Mouse (Mus musculus): Measurements from ENCODE around the gene Ezh1. TPM values are rescaled to one million over a fixed set of nuclear protein-coding genes. Genes with fewer than 3 reads are reported as not detected.
A peak's percentile ranks its signal among the peaks of the same experiment; 100 is the strongest.

Gene Ezh1
- polyA plus RNA-seq, 1 experiment from 2014 or later: 10.2 TPM

DNA sequence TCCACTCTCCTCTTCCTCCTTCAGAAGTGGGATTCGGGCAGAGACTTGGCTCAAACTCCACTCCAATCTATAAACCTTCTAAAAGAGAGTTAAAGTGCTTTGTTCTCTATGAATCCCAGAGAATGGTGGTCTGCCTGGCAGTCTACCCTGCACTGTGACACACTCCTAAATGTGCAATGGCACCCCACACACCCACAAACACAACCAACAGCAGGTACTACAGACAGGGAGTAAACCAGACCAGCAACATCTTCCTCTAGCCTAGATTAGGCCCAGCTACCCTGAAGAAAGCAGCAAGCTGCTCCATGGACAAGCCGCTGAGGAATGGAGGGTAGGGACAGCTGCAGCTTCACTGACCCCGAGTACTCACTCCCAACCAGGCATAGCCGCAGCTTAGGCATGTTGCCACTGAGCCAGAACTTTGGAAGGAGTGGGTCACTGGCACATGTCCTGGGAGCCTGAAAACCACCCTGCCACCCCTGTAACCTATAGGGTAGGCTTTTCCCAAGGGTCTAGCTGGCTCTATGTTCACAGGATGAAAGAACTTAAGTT, 34.3 kb downstream of the Ezh1 start:
- WGBS: 92% methylated on average over 4 of the region's 4 CpGs
- no peaks in the 10 kb centered on the region for H3K27me3 ChIP-seq (ENCODE audit: poor library complexity, severe bottlenecking)
- 0 out of 2 replicates have a peak overlapping the region, but pooled peaks have one; percentile 80 for H3K27ac ChIP-seq
- H3K9me3 ChIP-seq: no peaks in the 10 kb centered on the region
- no peak overlapping the region for H3K4me3 ChIP-seq
- H3K36me3 ChIP-seq (replicated peaks): peaks cover 11% of the 10 kb centered on the region
- no peak for DNase-seq (ENCODE audit: extremely low spot score, low spot score)
- H3K4me1 ChIP-seq: peaks cover 36% of the 10 kb centered on the region

DNA sequence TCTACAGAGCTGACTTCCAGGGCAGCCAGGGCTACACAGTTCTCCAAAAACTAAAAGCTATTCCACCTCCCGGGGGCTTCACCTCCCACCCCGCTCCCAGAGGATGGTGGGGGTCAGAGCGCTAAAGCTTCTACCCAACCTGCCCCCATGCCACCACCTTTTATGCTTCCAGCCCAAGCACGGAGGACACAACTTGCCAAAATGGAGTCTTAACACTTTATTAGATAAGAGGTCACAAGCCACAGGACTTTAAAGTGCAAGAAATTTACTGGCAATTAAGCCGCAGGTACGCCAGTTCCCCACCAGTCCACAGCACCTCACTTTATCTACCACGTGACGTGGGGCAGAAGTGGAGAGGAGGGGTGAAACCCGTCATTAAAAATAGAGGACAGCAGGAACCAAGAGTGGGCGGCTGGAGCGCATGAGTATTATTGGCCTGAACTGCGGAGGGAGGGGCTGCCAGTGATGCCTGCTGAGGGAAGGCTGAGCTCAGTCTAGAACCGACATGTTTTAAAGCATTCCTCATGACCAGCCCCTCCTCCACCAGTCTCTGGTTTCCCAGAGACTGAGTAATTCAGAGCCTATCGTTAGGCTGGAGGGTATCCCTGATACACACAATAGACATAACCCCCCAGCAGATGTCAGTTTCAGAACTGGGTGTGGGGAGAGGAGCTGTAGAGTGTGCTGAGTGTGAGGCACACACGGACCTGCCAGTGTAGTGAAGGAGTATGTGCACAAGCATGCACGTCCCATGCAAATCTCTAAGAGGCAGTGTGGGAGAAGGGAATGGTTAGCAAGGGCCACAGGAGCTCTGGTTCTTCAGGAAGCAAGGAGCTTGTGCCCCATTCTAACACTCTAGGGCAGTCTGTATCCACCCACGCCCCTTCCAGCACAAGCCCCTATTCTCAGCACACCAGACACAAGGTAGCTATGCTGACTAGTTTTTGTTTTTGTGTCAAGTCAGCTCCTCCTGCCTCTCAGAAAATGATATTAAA, 35.1 kb downstream of the Ezh1 start:
- H3K27ac ChIP-seq: peak overlapping the region; percentile 80
- 58% methylated on average over 17 of the region's 17 CpGs for WGBS
- DNase-seq (ENCODE audit: extremely low spot score, low spot score): no peak

DNA sequence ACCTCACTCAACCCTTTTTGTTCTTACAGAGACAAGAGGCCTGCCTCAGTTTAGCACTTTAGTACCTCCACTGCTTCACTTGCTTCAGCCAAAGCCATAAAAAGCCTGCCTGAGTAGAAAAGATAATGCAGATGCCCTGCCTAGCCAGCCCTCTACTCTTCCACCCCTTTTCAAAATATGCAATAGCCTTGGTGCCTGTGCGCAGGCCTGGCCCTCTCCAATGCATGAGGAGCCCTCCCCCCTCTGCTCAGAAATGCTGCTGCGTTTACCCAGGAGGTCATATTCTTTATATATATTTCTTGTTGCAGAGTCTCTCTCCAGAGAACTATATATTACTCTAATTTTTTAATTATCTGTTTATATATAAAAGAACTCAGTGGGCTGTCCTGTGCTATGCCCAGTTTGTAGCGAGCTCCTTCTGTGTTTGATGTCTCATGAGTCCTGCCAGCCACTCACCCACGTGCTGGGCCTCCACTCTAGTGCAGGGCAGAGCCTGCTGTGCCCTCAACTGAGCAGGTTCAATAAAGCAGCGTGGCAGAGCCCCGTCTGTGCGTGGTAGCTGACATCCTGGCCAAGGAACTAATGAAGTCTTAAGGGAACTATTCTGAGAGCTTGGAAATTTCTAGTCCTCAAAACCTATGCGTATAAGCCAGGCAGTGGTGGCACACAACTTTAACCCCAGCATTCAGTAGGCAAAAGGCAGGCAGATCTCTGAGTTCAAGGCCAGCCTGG, 35.9 kb downstream of the Ezh1 start:
- Histone ChIP-seq H3K9me3 (no peaks in the 10 kb centered on the region), H3K4me3 (no peak overlapping the region), H3K27ac (peak overlapping the region; percentile 80), H3K27me3 (ENCODE audit: poor library complexity, severe bottlenecking) (no peaks in the 10 kb centered on the region), H3K36me3 (replicated peaks) (0 out of 2 replicates have a peak, but pooled peaks cover 6% of the 10 kb centered on the region), H3K4me1 (peaks cover 36% of the 10 kb centered on the region)
- 66% methylated on average over 8 of the region's 8 CpGs for WGBS
- no peak for DNase-seq (ENCODE audit: extremely low spot score, low spot score)

More for the DNA sequence above, 35.1 kb downstream of the Ezh1 start:
- Histone ChIP-seq H3K9me3 (no peaks in the 10 kb centered on the region), H3K27me3 (ENCODE audit: poor library complexity, severe bottlenecking) (no peaks in the 10 kb centered on the region), H3K4me3 (no peak overlapping the region), H3K4me1 (peaks cover 36% of the 10 kb centered on the region), H3K36me3 (replicated peaks) (0 out of 2 replicates have a peak, but pooled peaks cover 6% of the 10 kb centered on the region)

DNA sequence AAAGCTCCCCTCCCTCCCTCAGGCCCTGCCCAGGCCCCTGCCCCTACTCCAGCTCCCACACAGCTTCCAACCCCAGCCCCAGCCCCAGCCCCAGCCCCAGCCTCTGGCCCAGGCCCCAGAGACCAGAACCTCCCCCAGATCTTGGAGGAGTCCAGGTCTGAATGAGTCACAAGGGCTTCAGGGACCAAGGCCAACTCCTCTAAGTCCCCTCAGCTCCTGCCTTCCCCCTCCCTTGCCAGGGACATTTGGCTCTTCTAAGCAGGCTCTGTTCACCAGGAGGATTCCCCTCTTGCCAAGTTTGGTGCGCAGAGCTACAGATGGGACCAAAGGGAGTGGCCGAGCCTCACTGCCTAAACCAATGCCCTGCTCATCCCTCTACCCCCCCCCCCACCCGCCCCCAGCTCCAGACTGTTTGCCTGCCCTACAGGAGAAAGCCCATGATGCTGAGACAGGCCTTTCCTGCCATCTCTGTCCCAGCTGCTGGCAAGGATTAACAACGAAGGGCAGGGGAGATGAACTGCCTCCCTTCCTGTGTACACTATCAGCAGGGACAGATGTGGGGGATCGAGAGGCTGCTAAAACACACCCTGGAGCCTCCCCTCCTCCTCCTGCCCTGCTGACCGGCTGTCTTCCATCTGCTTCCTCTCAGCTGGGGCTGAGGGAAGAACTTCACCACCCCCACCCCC, 36.6 kb downstream of the Ezh1 start:
- Histone ChIP-seq H3K4me1 (peaks cover 36% of the 10 kb centered on the region), H3K4me3 (no peak overlapping the region), H3K9me3 (no peaks in the 10 kb centered on the region), H3K27me3 (ENCODE audit: poor library complexity, severe bottlenecking) (no peaks in the 10 kb centered on the region), H3K27ac (peak overlapping the region; percentile 80), H3K36me3 (replicated peaks) (0 out of 2 replicates have a peak, but pooled peaks cover 6% of the 10 kb centered on the region)
- 16% methylated on average over 6 of the region's 6 CpGs for WGBS
- no peak for DNase-seq (ENCODE audit: extremely low spot score, low spot score)

DNA sequence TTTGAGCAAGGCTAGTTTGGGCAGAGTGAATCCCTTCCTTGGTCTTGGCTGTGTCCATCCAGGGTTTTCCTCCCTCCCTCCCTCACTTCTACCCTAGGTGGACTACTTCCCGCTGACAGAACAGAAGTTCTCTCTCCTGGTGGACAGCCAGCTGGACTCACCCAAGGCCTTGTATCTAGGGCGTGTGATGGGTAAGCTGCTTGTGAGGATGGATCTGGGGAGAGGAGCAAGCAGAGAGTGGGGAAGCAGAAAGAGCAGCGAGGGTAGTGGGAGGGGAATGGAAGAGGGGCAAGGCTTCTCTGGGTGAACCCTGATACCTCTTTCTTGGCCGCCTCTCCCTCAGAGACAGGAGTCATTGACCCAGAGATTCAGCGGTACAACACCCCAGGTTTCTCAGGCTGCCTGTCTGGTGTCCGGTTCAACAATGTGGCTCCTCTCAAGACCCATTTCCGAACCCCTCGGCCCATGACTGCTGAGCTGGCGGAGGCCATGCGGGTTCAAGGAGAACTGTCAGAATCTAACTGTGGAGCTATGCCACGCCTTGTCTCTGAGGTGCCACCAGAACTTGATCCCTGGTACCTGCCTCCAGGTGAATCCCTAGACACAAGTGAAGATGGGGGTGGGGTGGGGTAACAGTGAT, 38.0 kb downstream of the Ezh1 start:
- Histone ChIP-seq H3K27me3 (ENCODE audit: poor library complexity, severe bottlenecking) (peaks cover 4% of the 10 kb centered on the region; the same call in 1 of the 2 replicates), H3K36me3 (replicated peaks) (0 out of 2 replicates have a peak, but pooled peaks cover 6% of the 10 kb centered on the region), H3K9me3 (no peaks in the 10 kb centered on the region), H3K27ac (0 out of 2 replicates have a peak overlapping the region, but pooled peaks have one; percentile 53), H3K4me1 (peaks cover 44% of the 10 kb centered on the region), H3K4me3 (no peak overlapping the region)
- no peak for DNase-seq (ENCODE audit: extremely low spot score, low spot score)
- 87% methylated on average over 11 of the region's 11 CpGs for whole genome bisulfite sequencing

DNA sequence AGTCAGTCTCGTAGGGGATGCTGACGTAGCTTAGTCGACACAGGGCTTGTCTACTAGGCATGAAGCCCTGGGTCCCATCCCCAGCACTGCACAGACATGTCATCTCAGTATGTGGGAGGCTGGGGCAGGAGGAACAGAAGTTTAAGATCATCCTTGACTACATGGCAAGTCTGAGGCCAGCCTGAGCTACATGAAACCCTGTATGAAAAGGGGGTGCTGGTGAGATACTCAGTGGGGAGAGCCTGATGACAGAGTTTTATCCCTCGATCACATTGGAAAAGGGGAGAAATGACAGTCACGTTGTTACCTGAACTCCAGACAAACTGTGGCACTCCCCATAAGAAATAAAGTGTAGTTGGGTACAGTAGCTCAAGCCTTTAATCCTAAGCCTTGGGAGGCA, 38.7 kb downstream of the Ezh1 start:
- Histone ChIP-seq H3K27me3 (ENCODE audit: poor library complexity, severe bottlenecking) (peaks cover 11% of the 10 kb centered on the region; the same call in 1 of the 2 replicates), H3K36me3 (replicated peaks) (0 out of 2 replicates have a peak, but pooled peaks cover 4% of the 10 kb centered on the region), H3K9me3 (no peaks in the 10 kb centered on the region), H3K27ac (no peak overlapping the region), H3K4me3 (no peak overlapping the region), H3K4me1 (peaks cover 44% of the 10 kb centered on the region)
- no peak for DNase-seq (ENCODE audit: extremely low spot score, low spot score)
- 94% methylated on average over 5 of the region's 5 CpGs for WGBS

DNA sequence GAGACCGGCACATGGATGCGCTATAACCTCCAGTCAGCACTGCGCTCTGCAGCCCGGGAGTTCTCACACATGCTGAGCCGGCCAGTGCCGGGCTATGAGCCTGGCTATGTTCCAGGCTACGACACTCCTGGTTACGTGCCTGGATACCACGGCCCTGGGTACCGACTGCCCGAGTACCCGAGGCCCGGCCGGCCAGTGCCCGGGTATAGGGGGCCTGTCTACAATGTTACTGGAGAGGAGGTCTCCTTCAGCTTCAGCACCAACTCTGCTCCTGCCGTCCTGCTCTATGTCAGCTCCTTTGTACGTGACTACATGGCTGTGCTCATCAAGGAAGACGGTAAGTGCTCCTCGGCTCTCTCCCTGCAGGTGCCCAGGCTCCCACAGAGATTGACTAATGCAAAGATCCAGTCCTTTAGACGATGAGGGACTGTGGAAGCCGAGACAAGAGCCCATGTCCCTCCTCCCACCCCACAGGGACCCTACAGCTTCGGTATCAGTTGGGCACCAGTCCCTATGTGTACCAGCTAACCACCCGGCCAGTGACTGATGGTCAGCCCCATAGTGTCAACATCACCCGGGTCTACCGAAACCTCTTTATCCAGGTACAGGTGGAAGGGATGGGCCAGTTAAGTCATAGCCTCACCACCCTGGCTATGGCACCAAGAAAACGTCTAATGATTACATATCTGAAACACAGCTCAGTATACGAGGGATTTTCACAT, 39.6 kb downstream of the Ezh1 start:
- Histone ChIP-seq H3K36me3 (replicated peaks) (no peaks in the 10 kb centered on the region), H3K9me3 (no peaks in the 10 kb centered on the region), H3K4me1 (peaks cover 43% of the 10 kb centered on the region), H3K4me3 (no peak overlapping the region), H3K27ac (0 out of 2 replicates have a peak overlapping the region, but pooled peaks have one; percentile 51), H3K27me3 (ENCODE audit: poor library complexity, severe bottlenecking) (peaks cover 19% of the 10 kb centered on the region)
- 88% methylated on average over 27 of the region's 27 CpGs for WGBS
- DNase-seq (ENCODE audit: extremely low spot score, low spot score): no peak

DNA sequence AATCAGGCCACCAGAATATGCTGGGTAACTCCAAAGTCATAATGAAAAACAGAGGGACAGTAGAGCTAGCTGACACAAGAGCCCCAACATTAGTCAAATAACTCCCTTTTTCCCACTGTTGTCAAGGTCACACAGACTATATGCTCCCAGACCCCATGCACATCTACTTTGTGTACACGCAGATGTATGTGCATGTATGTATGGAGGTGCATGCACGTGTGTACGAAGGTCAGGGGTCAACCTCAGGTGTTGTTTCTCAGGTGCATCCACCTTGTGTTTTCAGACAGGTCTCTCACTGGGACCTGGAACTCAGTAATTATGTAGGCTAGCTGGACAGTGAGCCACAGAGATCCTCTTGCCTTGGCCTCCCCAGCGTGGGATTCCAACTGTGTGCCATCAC, 40.8 kb downstream of the Ezh1 start:
- no peaks in the 10 kb centered on the region for H3K9me3 ChIP-seq
- no peak for DNase-seq (ENCODE audit: extremely low spot score, low spot score)
- no peak overlapping the region for H3K4me3 ChIP-seq
- no peaks in the 10 kb centered on the region for H3K36me3 ChIP-seq (replicated peaks)
- peaks cover 29% of the 10 kb centered on the region for H3K27me3 ChIP-seq (ENCODE audit: poor library complexity, severe bottlenecking)
- 89% methylated on average over 4 of the region's 4 CpGs for WGBS
- no peak overlapping the region for H3K27ac ChIP-seq
- peaks cover 34% of the 10 kb centered on the region for H3K4me1 ChIP-seq

DNA sequence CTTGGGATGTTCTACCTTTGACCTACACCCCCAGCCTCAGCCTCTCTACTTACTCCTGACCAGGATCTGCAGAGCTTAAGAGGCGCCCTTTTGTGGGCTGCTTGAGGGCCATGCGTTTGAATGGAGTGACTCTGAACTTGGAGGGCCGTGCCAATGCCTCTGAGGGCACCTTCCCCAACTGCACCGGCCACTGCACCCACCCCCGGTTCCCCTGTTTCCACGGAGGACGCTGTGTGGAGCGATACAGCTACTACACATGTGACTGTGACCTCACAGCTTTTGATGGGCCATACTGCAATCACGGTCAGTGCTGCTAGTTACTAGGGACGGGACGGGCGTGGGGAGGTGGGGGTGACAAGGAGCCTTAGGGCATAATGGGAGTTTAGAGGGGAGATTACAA, 41.3 kb downstream of the Ezh1 start:
- DNase-seq (ENCODE audit: extremely low spot score, low spot score): no peak
- no peaks in the 10 kb centered on the region for H3K9me3 ChIP-seq
- H3K36me3 ChIP-seq (replicated peaks): no peaks in the 10 kb centered on the region
- peaks cover 33% of the 10 kb centered on the region for H3K27me3 ChIP-seq (ENCODE audit: poor library complexity, severe bottlenecking)
- no peak overlapping the region for H3K4me3 ChIP-seq
- H3K4me1 ChIP-seq: peaks cover 32% of the 10 kb centered on the region
- 93% methylated on average over 12 of the region's 12 CpGs for WGBS
- H3K27ac ChIP-seq: no peak overlapping the region

DNA sequence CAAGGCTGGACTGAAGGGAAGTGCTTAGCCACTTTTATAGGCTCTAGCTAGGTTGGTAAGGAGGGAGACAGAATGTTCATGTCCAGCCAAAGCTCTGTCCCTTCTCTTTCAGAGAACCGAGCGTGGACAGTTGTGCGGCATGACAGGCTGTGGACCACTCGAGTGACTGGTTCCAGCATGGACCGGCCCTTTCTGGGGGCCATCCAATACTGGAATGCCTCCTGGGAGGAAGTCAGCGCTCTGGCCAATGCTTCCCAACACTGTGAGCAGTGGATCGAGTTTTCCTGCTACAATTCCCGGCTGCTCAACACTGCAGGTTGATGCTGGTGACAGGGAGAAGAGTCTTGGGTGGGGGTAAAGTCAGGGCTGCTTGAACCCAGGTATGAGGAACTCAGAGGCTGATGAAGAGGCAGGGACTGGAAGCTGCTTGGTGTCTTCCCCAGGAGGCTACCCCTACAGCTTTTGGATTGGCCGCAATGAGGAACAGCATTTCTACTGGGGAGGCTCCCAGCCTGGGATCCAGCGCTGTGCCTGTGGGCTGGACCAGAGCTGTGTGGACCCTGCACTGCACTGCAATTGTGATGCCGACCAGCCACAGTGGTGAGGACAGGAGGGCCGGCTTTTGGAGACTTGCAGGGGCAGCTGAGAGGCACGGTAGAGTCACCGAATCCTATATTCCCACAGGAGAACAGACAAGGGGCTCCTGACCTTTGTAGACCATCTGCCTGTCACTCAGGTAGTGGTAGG, 43.3 kb downstream of the Ezh1 start:
- Histone ChIP-seq H3K27ac (no peak overlapping the region), H3K9me3 (no peaks in the 10 kb centered on the region), H3K27me3 (ENCODE audit: poor library complexity, severe bottlenecking) (peaks cover 53% of the 10 kb centered on the region), H3K4me3 (no peak overlapping the region), H3K36me3 (replicated peaks) (no peaks in the 10 kb centered on the region), H3K4me1 (peaks cover 21% of the 10 kb centered on the region)
- no peak for DNase-seq (ENCODE audit: extremely low spot score, low spot score)
- 83% methylated on average over 14 of the region's 14 CpGs for WGBS

DNA sequence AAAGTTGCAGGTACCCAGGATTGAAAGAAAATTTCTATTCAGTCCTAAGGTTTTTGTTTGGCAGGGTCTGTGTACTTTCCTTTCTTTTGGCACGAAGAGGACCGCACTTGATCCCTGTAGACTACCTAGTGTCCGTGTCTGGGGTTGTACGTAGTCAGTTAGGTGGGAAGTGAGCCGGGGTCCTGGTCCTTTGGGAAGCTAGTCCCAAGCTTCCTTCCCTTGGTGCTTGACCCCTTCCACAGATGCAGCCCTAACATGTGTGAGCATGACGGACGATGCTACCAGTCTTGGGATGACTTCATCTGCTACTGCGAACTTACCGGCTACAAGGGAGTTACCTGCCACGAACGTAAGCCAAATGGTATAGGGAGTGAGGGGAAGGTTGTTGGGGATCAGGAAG, 44.3 kb downstream of the Ezh1 start:
- H3K36me3 ChIP-seq (replicated peaks): no peaks in the 10 kb centered on the region
- peaks cover 62% of the 10 kb centered on the region for H3K27me3 ChIP-seq (ENCODE audit: poor library complexity, severe bottlenecking)
- no peak overlapping the region for H3K4me3 ChIP-seq
- WGBS: 93% methylated on average over 11 of the region's 11 CpGs
- no peak overlapping the region for H3K27ac ChIP-seq
- no peak for DNase-seq (ENCODE audit: extremely low spot score, low spot score)
- H3K9me3 ChIP-seq: no peaks in the 10 kb centered on the region
- H3K4me1 ChIP-seq: peaks cover 29% of the 10 kb centered on the region
